Mouse (Mus musculus) limb, embryonic 12.5 days (tissue): ENCODE measurements around the gene Gm10192. TPM values are rescaled to one million over a fixed set of nuclear protein-coding genes. Genes with fewer than 3 reads are reported as not detected.

Source experiments
- ATAC-seq: fragments of 200-750 bp; cut with Nextera tagmentation; 2 replicates; pipeline ENCODE4 v1.8.0; 2017; ENCODE audit warnings: low read depth, moderate TSS enrichment; ENCODE audit not compliant: insufficient number of reproducible peaks, insufficient read depth, low FRiP score, low TSS enrichment
- H3K27ac ChIP-seq: fragments of 300-500 bp; sonication (generic); 2 replicates; pipeline ENCODE4 v1.5.1; 2016; ENCODE audit warnings: mild to moderate bottlenecking, moderate library complexity
- H3K27me3 ChIP-seq: fragments of 300-500 bp; sonication (generic); 2 replicates; pipeline ENCODE4 v1.6.1; 2016; ENCODE audit warnings: mild to moderate bottlenecking, moderate library complexity
- H3K36me3 ChIP-seq: fragments of 300-500 bp; sonication (generic); 2 replicates; pipeline ENCODE4 v1.6.1; 2016; ENCODE audit warnings: mild to moderate bottlenecking, moderate library complexity
- H3K4me1 ChIP-seq: fragments of 300-500 bp; sonication (generic); replicated peaks from 2 replicates; pipeline ENCODE4 v1.6.1; 2016
- H3K4me2 ChIP-seq: fragments of 300-500 bp; sonication (generic); 2 replicates; pipeline ENCODE4 v1.6.1; 2016; ENCODE audit warnings: mild to moderate bottlenecking, moderate library complexity
- H3K4me3 ChIP-seq: fragments of 300-500 bp; sonication (generic); replicated peaks from 2 replicates; pipeline ENCODE4 v1.5.1; 2016; ENCODE audit warnings: mild to moderate bottlenecking
- H3K9ac ChIP-seq: fragments of 300-500 bp; sonication (generic); replicated peaks from 2 replicates; pipeline ENCODE4 v1.6.1; 2016; ENCODE audit warnings: mild to moderate bottlenecking, moderate library complexity
- H3K9me3 ChIP-seq: fragments of 300-500 bp; sonication (generic); 2 replicates; pipeline ENCODE4 v1.6.1; 2016; ENCODE audit warnings: mild to moderate bottlenecking, moderate library complexity
- WGBS: fragments of 180-500 bp; shearing (Covaris S2); methylation state at CpG from one replicate; pipeline ENCODE4 v1.1.7; 2016; 5-methylcytosine and 5-hydroxymethylcytosine counted together
- polyA plus RNA-seq: library from polyadenylated mRNA; unstranded; fragments of >200 nt; fragmentation: Nextera tagmentation; extraction: Ambion mirVana; gene quantifications from 2 replicates; pipeline ENCODE4 v1.2.1, GENCODE M21; 2016

Gm10192 gene
- polyA plus RNA-seq, 1 experiment from 2014 or later: not detected

- Histone ChIP-seq H3K9ac (no peak overlapping the region), H3K9me3 (no peaks in the 10 kb centered on the region), H3K4me1 (no peaks in the 10 kb centered on the region), H3K36me3 (no peaks in the 10 kb centered on the region), H3K27me3 (no peaks in the 10 kb centered on the region), H3K4me3 (no peak overlapping the region), H3K27ac (no peak overlapping the region), H3K4me2 (no peak overlapping the region)
- no peak for ATAC-seq
- 92% methylated on average over 2 of the region's 2 CpGs for WGBS
These were observed 40.5 kb downstream of the Gm10192 start for GRCm38 (mm10) chr4:97142484-97142883.
